Mouse (Mus musculus): ENCODE data around the gene Cttnbp2nl. TPM values are rescaled to one million over a fixed set of nuclear protein-coding genes. Genes with fewer than 3 reads are reported as not detected.

The Cttnbp2nl gene
- polyA plus RNA-seq, 1 experiment from 2014 or later = 40.2 TPM

DNA sequence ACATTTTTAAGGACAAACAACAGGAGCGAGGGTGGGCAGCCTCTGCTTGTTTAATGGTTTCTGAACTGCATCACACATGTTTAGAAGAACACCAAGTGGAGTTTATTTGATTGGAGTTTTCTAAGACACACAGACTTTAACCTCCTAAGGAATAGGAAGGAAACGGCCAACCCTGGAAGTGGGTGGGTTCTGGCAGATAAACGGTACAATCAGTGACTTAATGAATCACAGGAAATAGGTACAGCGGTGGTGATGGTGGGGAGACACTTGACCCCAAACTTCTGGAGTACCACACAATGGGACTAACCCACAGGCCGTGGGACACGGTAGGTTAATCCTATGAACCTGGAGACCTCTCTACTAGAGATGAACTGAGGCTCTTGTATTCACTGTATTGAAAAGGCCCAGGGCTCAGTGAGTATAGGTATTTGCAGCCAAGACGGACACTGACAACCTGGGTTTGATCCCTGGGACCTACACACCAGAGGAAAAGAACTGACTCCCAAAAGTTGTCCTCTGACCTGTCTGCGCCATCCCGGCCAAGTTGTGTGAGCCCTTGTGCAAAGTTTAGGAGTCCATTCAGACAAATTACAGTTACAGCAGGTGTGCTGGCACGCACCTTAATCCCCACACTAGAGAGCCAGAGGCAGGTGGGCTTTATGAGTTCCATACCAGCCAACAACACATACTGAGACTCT, 34.7 kb downstream of the Cttnbp2nl start:
- no peaks in the 10 kb centered on the region for H3K27me3 ChIP-seq (ENCODE audit: control insufficient read depth, insufficient read depth, low read length)
- H3K4me2 ChIP-seq (ENCODE audit: low read depth, severe bottlenecking) = no peak overlapping the region
- H3K4me3 ChIP-seq (ENCODE audit: low read depth, low read length) = no peak overlapping the region
- ATAC-seq (ENCODE audit: insufficient number of reproducible peaks, low FRiP score, low TSS enrichment, low read depth) (no peak), DNase-seq (ENCODE audit: low spot score) (no peak)
- H3K9me3 ChIP-seq (ENCODE audit: control insufficient read depth, low read length) = no peaks in the 10 kb centered on the region
- H3K4me1 ChIP-seq (ENCODE audit: control insufficient read depth, insufficient read depth, low read length) = no peaks in the 10 kb centered on the region
- no peak overlapping the region for H3K9ac ChIP-seq (ENCODE audit: low read length)
- H3K36me3 ChIP-seq (ENCODE audit: control insufficient read depth, insufficient read depth, low read length) = 0 out of 2 replicates have a peak, but pooled peaks cover 2% of the 10 kb centered on the region
- H3K27ac ChIP-seq (replicated peaks; ENCODE audit: low read depth, low read length) = no peak overlapping the region
- 87% methylated on average over 10 of the region's 10 CpGs for whole genome bisulfite sequencing

DNA sequence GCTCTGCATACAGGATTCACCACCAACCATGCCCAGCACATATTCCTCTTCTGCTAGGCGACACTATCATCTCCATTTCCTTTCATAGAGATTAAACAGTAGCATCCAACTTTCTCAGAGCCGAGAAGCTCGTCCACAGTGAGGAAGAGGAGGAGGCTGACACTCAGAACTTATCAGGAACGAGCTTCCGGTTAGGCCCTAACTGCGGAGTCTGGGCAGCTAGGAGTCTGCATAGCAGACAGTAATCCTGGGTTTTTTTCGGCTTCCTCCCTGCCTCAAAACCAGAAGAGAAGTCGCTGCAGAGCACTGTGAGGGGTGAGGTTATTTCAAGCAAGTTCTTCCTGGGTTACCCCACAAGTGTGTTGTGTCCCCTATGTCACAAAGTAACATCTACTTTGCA, 35.6 kb downstream of the Cttnbp2nl start:
- no peak for ATAC-seq (ENCODE audit: insufficient number of reproducible peaks, low FRiP score, low TSS enrichment, low read depth)
- Histone ChIP-seq H3K9me3 (ENCODE audit: control insufficient read depth, low read length) (no peaks in the 10 kb centered on the region), H3K4me1 (ENCODE audit: control insufficient read depth, insufficient read depth, low read length) (no peaks in the 10 kb centered on the region), H3K36me3 (ENCODE audit: control insufficient read depth, insufficient read depth, low read length) (0 out of 2 replicates have a peak, but pooled peaks cover 2% of the 10 kb centered on the region), H3K4me2 (ENCODE audit: low read depth, severe bottlenecking) (no peak overlapping the region), H3K27ac (replicated peaks; ENCODE audit: low read depth, low read length) (no peak overlapping the region), H3K4me3 (ENCODE audit: low read depth, low read length) (no peak overlapping the region), H3K27me3 (ENCODE audit: control insufficient read depth, insufficient read depth, low read length) (no peaks in the 10 kb centered on the region), H3K9ac (ENCODE audit: low read length) (no peak overlapping the region)
- no peak for DNase-seq (ENCODE audit: low spot score)
- WGBS = 89% methylated on average over 8 of the region's 8 CpGs

DNA sequence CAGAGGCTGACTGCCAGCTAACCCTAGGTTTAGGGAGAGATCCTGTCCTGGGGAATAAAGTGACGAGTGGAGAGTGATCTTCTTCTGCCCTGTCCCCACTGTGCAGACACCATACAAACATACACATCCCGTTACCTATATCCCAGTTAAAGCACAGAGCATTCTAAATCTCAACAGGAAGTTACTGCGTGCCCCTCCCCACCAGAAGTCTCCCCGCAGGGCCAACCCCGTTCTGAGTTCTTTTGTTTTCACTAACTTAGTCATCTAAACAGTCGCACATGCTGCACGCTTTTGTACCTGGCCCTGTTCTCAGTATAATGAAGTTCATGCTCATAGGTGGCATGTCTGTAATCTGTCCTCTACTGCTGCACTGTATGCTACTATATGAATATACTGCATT, 36.7 kb downstream of the Cttnbp2nl start:
- Histone ChIP-seq H3K9me3 (ENCODE audit: control insufficient read depth, low read length) (no peaks in the 10 kb centered on the region), H3K4me2 (ENCODE audit: low read depth, severe bottlenecking) (no peak overlapping the region), H3K36me3 (ENCODE audit: control insufficient read depth, insufficient read depth, low read length) (0 out of 2 replicates have a peak, but pooled peaks cover 2% of the 10 kb centered on the region), H3K4me1 (ENCODE audit: control insufficient read depth, insufficient read depth, low read length) (no peaks in the 10 kb centered on the region), H3K27ac (replicated peaks; ENCODE audit: low read depth, low read length) (no peak overlapping the region), H3K27me3 (ENCODE audit: control insufficient read depth, insufficient read depth, low read length) (no peaks in the 10 kb centered on the region), H3K4me3 (ENCODE audit: low read depth, low read length) (no peak overlapping the region), H3K9ac (ENCODE audit: low read length) (no peak overlapping the region)
- ATAC-seq (ENCODE audit: insufficient number of reproducible peaks, low FRiP score, low TSS enrichment, low read depth) = no peak
- 83% methylated on average over 7 of the region's 7 CpGs for WGBS
- no peak for DNase-seq (ENCODE audit: low spot score)

DNA sequence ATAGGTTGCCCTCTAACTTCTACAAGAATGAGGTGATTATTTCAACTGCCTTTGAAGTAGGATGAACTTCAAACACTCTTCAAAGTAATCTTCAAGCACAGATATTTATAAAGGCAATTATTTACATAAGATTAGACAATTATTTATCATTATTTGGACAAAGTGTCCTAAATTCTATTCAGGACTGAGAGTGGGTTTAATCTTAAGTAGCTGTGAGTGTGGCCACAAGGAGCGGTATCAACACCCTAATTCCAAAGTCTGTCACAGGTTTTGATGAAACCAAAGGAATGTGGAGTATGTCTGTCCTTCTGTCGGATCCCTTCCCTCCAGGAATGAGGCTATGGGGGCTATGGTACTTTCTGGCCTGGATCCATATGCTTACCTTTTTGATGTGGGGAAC, 38.0 kb downstream of the Cttnbp2nl start:
- Histone ChIP-seq H3K4me3 (ENCODE audit: low read depth, low read length) (no peak overlapping the region), H3K4me1 (ENCODE audit: control insufficient read depth, insufficient read depth, low read length) (no peaks in the 10 kb centered on the region), H3K27me3 (ENCODE audit: control insufficient read depth, insufficient read depth, low read length) (no peaks in the 10 kb centered on the region), H3K4me2 (ENCODE audit: low read depth, severe bottlenecking) (no peak overlapping the region), H3K36me3 (ENCODE audit: control insufficient read depth, insufficient read depth, low read length) (peaks cover 2% of the 10 kb centered on the region; the same call in 1 of the 2 replicates), H3K9me3 (ENCODE audit: control insufficient read depth, low read length) (no peaks in the 10 kb centered on the region), H3K27ac (replicated peaks; ENCODE audit: low read depth, low read length) (no peak overlapping the region), H3K9ac (ENCODE audit: low read length) (no peak overlapping the region)
- 78% methylated on average over 2 of the region's 2 CpGs for WGBS
- DNase-seq (ENCODE audit: low spot score) (no peak), ATAC-seq (ENCODE audit: insufficient number of reproducible peaks, low FRiP score, low TSS enrichment, low read depth) (no peak)

DNA sequence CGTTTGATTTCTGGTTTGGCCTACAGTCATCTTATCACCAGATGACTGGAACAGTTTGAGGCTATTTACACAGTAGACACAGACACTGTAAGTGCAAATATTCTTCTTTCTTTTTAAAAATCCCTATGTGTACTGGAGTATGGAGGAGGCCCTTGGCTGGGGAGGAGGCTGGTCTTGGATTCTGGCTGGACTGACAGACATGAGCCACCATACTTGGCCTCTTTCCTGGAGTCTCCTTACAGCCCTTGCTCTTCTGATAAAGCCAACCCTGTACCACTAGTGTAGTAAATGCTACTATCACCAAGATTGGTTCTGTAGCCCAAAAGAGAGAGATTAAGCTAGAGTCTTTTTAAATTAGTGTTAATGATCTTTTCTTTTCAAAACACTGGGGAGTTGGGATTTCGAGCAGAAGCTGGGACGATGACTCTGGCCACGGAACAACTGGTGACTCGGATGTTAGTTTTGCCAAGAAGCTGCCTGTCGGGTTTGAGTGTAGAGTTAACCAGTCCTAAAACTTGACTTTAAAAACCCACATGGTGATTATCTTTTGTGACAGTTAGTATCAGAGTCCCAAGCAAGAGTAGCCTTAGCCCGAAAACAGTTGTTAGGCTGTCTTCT, 40.1 kb downstream of the Cttnbp2nl start:
- H3K36me3 ChIP-seq (ENCODE audit: control insufficient read depth, insufficient read depth, low read length) = peaks cover 4% of the 10 kb centered on the region; the same call in 1 of the 2 replicates

DNA sequence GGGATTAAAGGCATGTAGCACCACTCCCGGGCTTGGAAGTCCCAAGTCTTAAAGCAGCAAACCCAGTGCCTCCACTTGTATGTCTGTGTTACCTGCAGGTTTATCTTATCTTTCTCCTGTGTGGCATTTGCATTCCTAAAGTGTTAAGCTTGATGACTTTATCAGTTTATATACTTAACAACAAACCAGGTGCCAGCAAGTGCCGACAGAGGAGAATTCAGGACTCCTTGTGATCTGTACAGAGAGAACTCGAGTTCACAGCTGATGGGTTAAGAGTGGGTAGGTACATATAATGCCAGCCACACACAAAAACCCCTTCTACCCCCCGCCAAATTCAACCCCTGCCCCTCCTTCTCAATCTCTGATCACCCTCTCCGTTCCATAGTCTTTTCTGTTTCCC, 41.1 kb downstream of the Cttnbp2nl start:
- Histone ChIP-seq H3K27me3 (ENCODE audit: control insufficient read depth, insufficient read depth, low read length) (no peaks in the 10 kb centered on the region), H3K27ac (replicated peaks; ENCODE audit: low read depth, low read length) (no peak overlapping the region), H3K9ac (ENCODE audit: low read length) (no peak overlapping the region), H3K36me3 (ENCODE audit: control insufficient read depth, insufficient read depth, low read length) (peaks cover 6% of the 10 kb centered on the region; the same call in 1 of the 2 replicates), H3K9me3 (ENCODE audit: control insufficient read depth, low read length) (no peaks in the 10 kb centered on the region), H3K4me2 (ENCODE audit: low read depth, severe bottlenecking) (no peak overlapping the region), H3K4me1 (ENCODE audit: control insufficient read depth, insufficient read depth, low read length) (no peaks in the 10 kb centered on the region), H3K4me3 (ENCODE audit: low read depth, low read length) (no peak overlapping the region)
- DNase-seq (ENCODE audit: low spot score) (no peak), ATAC-seq (ENCODE audit: insufficient number of reproducible peaks, low FRiP score, low TSS enrichment, low read depth) (no peak)
- 89% methylated on average over 5 of the region's 5 CpGs for WGBS

More for the DNA sequence above, 40.1 kb downstream of the Cttnbp2nl start:
- H3K27ac ChIP-seq (replicated peaks; ENCODE audit: low read depth, low read length) = no peak overlapping the region
- 91% methylated on average over 7 of the region's 7 CpGs for WGBS
- H3K4me1 ChIP-seq (ENCODE audit: control insufficient read depth, insufficient read depth, low read length) = no peaks in the 10 kb centered on the region
- ATAC-seq (ENCODE audit: insufficient number of reproducible peaks, low FRiP score, low TSS enrichment, low read depth) (no peak), DNase-seq (ENCODE audit: low spot score) (no peak)
- H3K4me3 ChIP-seq (ENCODE audit: low read depth, low read length) = no peak overlapping the region
- H3K9me3 ChIP-seq (ENCODE audit: control insufficient read depth, low read length) = no peaks in the 10 kb centered on the region
- no peaks in the 10 kb centered on the region for H3K27me3 ChIP-seq (ENCODE audit: control insufficient read depth, insufficient read depth, low read length)
- H3K4me2 ChIP-seq (ENCODE audit: low read depth, severe bottlenecking) = no peak overlapping the region
- H3K9ac ChIP-seq (ENCODE audit: low read length) = no peak overlapping the region

DNA sequence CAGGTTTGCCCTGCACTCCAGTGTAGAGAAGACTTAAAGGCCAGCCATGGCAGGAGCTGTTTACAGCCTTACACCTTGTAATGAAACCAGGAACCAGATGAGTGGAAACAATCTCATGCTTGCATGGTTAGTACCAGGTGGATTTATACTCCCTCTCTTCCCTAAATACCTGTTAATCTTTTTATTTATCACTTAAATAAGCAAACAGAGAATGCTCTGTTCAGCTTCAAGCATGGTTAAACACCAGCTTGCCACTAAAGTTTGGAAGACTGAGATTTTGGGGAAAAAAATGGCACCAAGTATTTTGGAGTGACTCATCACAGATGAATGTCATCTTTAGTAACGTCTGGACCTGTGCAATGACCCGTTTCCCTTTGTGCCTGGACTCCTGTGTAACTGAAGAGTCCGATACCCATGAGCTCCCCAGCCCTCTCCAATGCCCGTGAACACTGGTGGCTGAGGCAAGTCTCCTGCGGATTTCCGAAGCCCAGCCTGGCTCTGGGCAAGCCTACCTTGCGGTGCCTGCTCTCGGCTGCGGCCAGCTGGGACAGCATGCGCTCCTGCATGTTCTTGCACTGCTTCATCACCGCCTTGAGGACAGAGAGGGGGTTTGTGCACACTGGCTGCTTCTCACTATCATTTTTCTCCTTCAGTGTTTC, 42.1 kb downstream of the Cttnbp2nl start:
- Histone ChIP-seq H3K4me1 (ENCODE audit: control insufficient read depth, insufficient read depth, low read length) (no peaks in the 10 kb centered on the region), H3K27ac (replicated peaks; ENCODE audit: low read depth, low read length) (no peak overlapping the region), H3K27me3 (ENCODE audit: control insufficient read depth, insufficient read depth, low read length) (no peaks in the 10 kb centered on the region), H3K9me3 (ENCODE audit: control insufficient read depth, low read length) (no peaks in the 10 kb centered on the region), H3K9ac (ENCODE audit: low read length) (no peak overlapping the region), H3K4me3 (ENCODE audit: low read depth, low read length) (no peak overlapping the region), H3K4me2 (ENCODE audit: low read depth, severe bottlenecking) (no peak overlapping the region), H3K36me3 (ENCODE audit: control insufficient read depth, insufficient read depth, low read length) (peaks cover 5% of the 10 kb centered on the region; the same call in 1 of the 2 replicates)
- DNase-seq (ENCODE audit: low spot score) = no peak
- no peak for ATAC-seq (ENCODE audit: insufficient number of reproducible peaks, low FRiP score, low TSS enrichment, low read depth)
- 89% methylated on average over 11 of the region's 11 CpGs for WGBS

DNA sequence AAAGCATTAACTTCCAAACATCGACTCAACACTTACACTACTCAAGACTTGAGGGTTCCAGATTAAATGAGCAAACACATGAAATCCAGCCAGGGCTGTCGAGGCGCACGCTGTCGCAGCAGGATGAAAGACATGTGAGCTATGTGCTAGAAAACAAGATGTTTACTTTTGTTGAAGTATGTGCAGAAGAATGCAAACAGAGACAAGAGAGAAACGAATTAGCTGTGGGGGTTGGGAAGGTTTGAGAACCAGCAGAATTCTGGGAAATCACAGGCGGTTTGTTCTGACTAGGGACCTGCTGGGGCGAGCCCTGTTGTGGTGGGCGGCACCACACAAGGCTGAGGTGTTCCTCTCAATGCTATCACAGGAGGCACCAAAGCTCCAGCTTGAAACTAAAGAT, 44.9 kb downstream of the Cttnbp2nl start:
- DNase-seq (ENCODE audit: low spot score) = no peak
- Histone ChIP-seq H3K9me3 (ENCODE audit: control insufficient read depth, low read length) (no peaks in the 10 kb centered on the region), H3K36me3 (ENCODE audit: control insufficient read depth, insufficient read depth, low read length) (peaks cover 15% of the 10 kb centered on the region; the same call in 1 of the 2 replicates), H3K4me2 (ENCODE audit: low read depth, severe bottlenecking) (no peak overlapping the region), H3K9ac (ENCODE audit: low read length) (no peak overlapping the region), H3K4me1 (ENCODE audit: control insufficient read depth, insufficient read depth, low read length) (no peaks in the 10 kb centered on the region), H3K27me3 (ENCODE audit: control insufficient read depth, insufficient read depth, low read length) (no peaks in the 10 kb centered on the region), H3K4me3 (ENCODE audit: low read depth, low read length) (no peak overlapping the region), H3K27ac (replicated peaks; ENCODE audit: low read depth, low read length) (no peak overlapping the region)
- WGBS = 92% methylated on average over 9 of the region's 9 CpGs
- ATAC-seq (ENCODE audit: insufficient number of reproducible peaks, low FRiP score, low TSS enrichment, low read depth) = no peak
